Mouse (Mus musculus) spleen, adult 2 months (tissue): ENCODE data around the gene Pdxdc1.
"Not testable (repeated sequence)": the region's sequence is repeated elsewhere in the genome, so short reads cannot be mapped to it uniquely, and the experiment has no call there.

Source experiments
- CTCF ChIP-seq: fragments of 200-500 bp; IDR thresholded peaks from 2 replicates; pipeline ENCODE4 v1.5.1; 2011; ENCODE audit warnings: mild to moderate bottlenecking, inconsistent platforms; ENCODE audit not compliant: insufficient read depth, insufficient read length, insufficient replicate concordance; ENCODE audit errors: extremely low read depth
- POLR2A ChIP-seq: fragments of 200-500 bp; IDR thresholded peaks from 2 replicates; pipeline ENCODE4 v1.6.1; 2011; ENCODE audit warnings: low read depth, low read length, inconsistent platforms

DNA sequence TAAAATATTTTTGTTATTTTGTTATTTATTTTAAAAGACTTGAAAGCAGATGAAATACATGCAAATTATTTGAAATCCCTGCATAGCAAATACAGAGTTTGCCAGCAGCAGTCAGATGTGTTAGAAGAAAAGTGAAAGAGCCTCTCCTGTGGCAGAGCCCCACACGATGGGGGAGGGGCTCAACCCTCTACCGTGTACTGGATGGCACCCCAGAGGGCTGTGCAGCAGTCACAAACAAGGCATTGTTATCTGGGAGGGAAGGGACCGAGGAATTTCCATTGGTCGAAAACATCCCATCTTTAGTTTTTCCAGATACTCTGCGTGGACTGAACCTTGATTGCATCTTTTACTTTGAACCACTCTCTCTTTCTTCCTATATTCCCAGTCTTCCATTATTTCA, 35.5 kb downstream of the Pdxdc1 start:
- not testable (repeated sequence) for TF ChIP-seq POLR2A, CTCF
